Mouse (Mus musculus): ENCODE measurements around the gene Myo16. TPM values are rescaled to one million over a fixed set of nuclear protein-coding genes. Genes with fewer than 3 reads are reported as not detected.

Gene Myo16
- polyA plus RNA-seq, 1 experiment = 0.02 TPM

- no peak overlapping the region for H3ac ChIP-seq (ENCODE audit: control insufficient read depth, insufficient read length, low read depth)
- no peak for TF ChIP-seq CEBPB (IDR thresholded peaks at IDR 0.05; ENCODE audit: low read depth)
- TF ChIP-seq MYOG (IDR thresholded peaks at IDR 0.05; ENCODE audit: control insufficient read depth, extremely low read depth, insufficient read length) = no peak
- no peak for TF ChIP-seq FOSL1 (IDR thresholded peaks at IDR 0.05; ENCODE audit: insufficient read depth, low read length, poor library complexity, severe bottlenecking)
- no peak for TF ChIP-seq CTCF (IDR thresholded peaks at IDR 0.05; ENCODE audit: control insufficient read depth, insufficient read depth, insufficient read length)
- TF ChIP-seq MAX (IDR thresholded peaks at IDR 0.05) = no peak
- TF ChIP-seq MYOD1 (IDR thresholded peaks at IDR 0.05; ENCODE audit: control insufficient read depth, insufficient read length, low read depth) = no peak
- no peak for TF ChIP-seq USF1 (IDR thresholded peaks at IDR 0.05; ENCODE audit: low read depth)
- no peaks in the 10 kb centered on the region for H3K79me2 ChIP-seq (ENCODE audit: control insufficient read depth, insufficient read depth)
- H3K27me3 ChIP-seq (ENCODE audit: control insufficient read depth, insufficient read depth, insufficient read length) = no peaks in the 10 kb centered on the region
- H3K36me3 ChIP-seq (ENCODE audit: control insufficient read depth, insufficient read depth) = no peaks in the 10 kb centered on the region
- H3K4me3 ChIP-seq (ENCODE audit: insufficient read depth, poor library complexity, severe bottlenecking) = no peak overlapping the region
- H3K79me3 ChIP-seq (ENCODE audit: low read depth) = no peaks in the 10 kb centered on the region
Measured at GRCm38 (mm10) chr8:10312316-10312715, 158.6 kb downstream of the Myo16 start.

GRCm38 (mm10) chr8:10316201-10316600, 162.5 kb downstream of the Myo16 start:
- Histone ChIP-seq H3K79me3 (ENCODE audit: low read depth) (no peaks in the 10 kb centered on the region), H3K27me3 (ENCODE audit: control insufficient read depth, insufficient read depth, insufficient read length) (no peaks in the 10 kb centered on the region), H3ac (ENCODE audit: control insufficient read depth, insufficient read length, low read depth) (no peak overlapping the region), H3K4me3 (ENCODE audit: insufficient read depth, poor library complexity, severe bottlenecking) (no peak overlapping the region), H3K79me2 (ENCODE audit: control insufficient read depth, insufficient read depth) (no peaks in the 10 kb centered on the region), H3K36me3 (ENCODE audit: control insufficient read depth, insufficient read depth) (no peaks in the 10 kb centered on the region)
- TF ChIP-seq MYOD1 (IDR thresholded peaks at IDR 0.05; ENCODE audit: control insufficient read depth, insufficient read length, low read depth) = no peak
- TF ChIP-seq FOSL1 (IDR thresholded peaks at IDR 0.05; ENCODE audit: insufficient read depth, low read length, poor library complexity, severe bottlenecking) = no peak
- no peak for TF ChIP-seq MAX (IDR thresholded peaks at IDR 0.05)
- TF ChIP-seq MYOG (IDR thresholded peaks at IDR 0.05; ENCODE audit: control insufficient read depth, extremely low read depth, insufficient read length) = no peak
- no peak for TF ChIP-seq USF1 (IDR thresholded peaks at IDR 0.05; ENCODE audit: low read depth)
- no peak for TF ChIP-seq CEBPB (IDR thresholded peaks at IDR 0.05; ENCODE audit: low read depth)
- TF ChIP-seq CTCF (IDR thresholded peaks at IDR 0.05; ENCODE audit: control insufficient read depth, insufficient read depth, insufficient read length) = no peak

DNA sequence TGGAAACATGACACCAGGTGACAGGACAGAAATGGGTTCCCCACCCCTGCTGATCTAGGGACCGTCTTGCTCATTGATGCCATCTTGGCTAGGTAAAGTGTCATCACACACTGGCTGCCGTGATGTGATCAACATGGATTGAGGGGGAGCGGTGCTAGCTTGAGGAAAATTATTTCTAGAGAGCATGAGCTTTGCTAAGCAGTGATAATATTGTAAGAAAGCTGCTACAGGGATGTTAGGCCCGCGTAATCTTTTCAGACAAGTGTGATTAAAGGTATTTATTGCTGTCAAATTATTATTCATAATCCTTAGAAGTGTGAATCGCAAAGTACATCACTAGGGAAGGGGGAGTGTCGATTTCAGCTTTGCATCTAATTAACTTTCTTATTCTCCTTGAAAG, 164.4 kb downstream of the Myo16 start:
- TF ChIP-seq USF1 (IDR thresholded peaks at IDR 0.05; ENCODE audit: low read depth) = no peak
- no peak for TF ChIP-seq MYOG (IDR thresholded peaks at IDR 0.05; ENCODE audit: control insufficient read depth, extremely low read depth, insufficient read length)
- no peak for TF ChIP-seq MYOD1 (IDR thresholded peaks at IDR 0.05; ENCODE audit: control insufficient read depth, insufficient read length, low read depth)
- TF ChIP-seq CEBPB (IDR thresholded peaks at IDR 0.05; ENCODE audit: low read depth) = no peak
- no peak for TF ChIP-seq FOSL1 (IDR thresholded peaks at IDR 0.05; ENCODE audit: insufficient read depth, low read length, poor library complexity, severe bottlenecking)
- TF ChIP-seq MAX (IDR thresholded peaks at IDR 0.05) = no peak
- no peak for TF ChIP-seq CTCF (IDR thresholded peaks at IDR 0.05; ENCODE audit: control insufficient read depth, insufficient read depth, insufficient read length)
- no peaks in the 10 kb centered on the region for H3K79me2 ChIP-seq (ENCODE audit: control insufficient read depth, insufficient read depth)
- H3K36me3 ChIP-seq (ENCODE audit: control insufficient read depth, insufficient read depth) = no peaks in the 10 kb centered on the region
- H3K79me3 ChIP-seq (ENCODE audit: low read depth) = no peaks in the 10 kb centered on the region
- no peaks in the 10 kb centered on the region for H3K27me3 ChIP-seq (ENCODE audit: control insufficient read depth, insufficient read depth, insufficient read length)
- H3ac ChIP-seq (ENCODE audit: control insufficient read depth, insufficient read length, low read depth) = no peak overlapping the region
- no peak overlapping the region for H3K4me3 ChIP-seq (ENCODE audit: insufficient read depth, poor library complexity, severe bottlenecking)

DNA sequence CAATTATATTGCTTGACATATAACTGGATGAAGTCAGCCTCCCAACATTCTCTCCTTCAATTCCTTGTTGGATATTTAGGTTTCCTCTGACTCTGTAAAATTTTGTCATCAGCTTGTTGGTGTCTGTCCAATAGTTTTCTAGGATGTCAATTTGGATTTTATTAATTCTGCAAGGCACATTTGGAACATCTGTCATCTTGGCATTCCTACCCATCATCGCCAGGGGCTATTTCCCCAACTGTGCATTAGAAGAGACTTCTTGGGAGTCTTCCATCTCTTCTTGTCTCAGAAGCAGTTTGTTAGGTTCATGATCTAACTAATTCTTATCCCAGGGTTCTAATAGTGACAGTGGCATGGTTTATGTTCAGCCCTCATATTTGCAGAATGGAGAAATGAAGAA, 196.7 kb downstream of the Myo16 start:
- H3K79me2 ChIP-seq (ENCODE audit: control insufficient read depth, insufficient read depth) = no peaks in the 10 kb centered on the region
- no peaks in the 10 kb centered on the region for H3K36me3 ChIP-seq (ENCODE audit: control insufficient read depth, insufficient read depth)
- no peaks in the 10 kb centered on the region for H3K79me3 ChIP-seq (ENCODE audit: low read depth)
- no peak overlapping the region for H3K4me3 ChIP-seq (ENCODE audit: insufficient read depth, poor library complexity, severe bottlenecking)
- no peaks in the 10 kb centered on the region for H3K27me3 ChIP-seq (ENCODE audit: control insufficient read depth, insufficient read depth, insufficient read length)
- TF ChIP-seq MYOD1 (IDR thresholded peaks at IDR 0.05; ENCODE audit: control insufficient read depth, insufficient read length, low read depth) (no peak), USF1 (IDR thresholded peaks at IDR 0.05; ENCODE audit: low read depth) (no peak), MYOG (IDR thresholded peaks at IDR 0.05; ENCODE audit: control insufficient read depth, extremely low read depth, insufficient read length) (no peak), FOSL1 (IDR thresholded peaks at IDR 0.05; ENCODE audit: insufficient read depth, low read length, poor library complexity, severe bottlenecking) (no peak), MAX (IDR thresholded peaks at IDR 0.05) (no peak), CTCF (IDR thresholded peaks at IDR 0.05; ENCODE audit: control insufficient read depth, insufficient read depth, insufficient read length) (no peak), CEBPB (IDR thresholded peaks at IDR 0.05; ENCODE audit: low read depth) (no peak)
- H3ac ChIP-seq (ENCODE audit: control insufficient read depth, insufficient read length, low read depth) = no peak overlapping the region

DNA sequence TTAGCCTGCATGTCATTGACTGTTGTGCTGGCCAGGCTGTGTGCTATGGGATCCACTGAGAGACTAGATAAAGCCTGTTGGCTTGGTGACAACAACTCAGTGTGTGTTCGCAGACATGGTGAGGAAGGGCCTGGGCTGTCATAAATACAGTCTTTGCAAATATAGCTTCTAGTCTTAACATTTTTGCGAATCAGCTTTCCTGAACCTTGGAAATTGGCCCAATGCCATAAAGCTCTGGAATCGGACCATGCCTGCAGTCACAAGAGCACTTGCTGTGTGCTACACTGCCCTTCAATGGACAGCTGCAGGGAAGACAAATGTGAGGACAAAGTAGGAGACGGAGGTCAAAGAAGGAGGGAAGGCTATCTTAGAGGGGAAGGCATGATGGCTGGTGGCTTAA, 205.0 kb downstream of the Myo16 start:
- Histone ChIP-seq H3K79me2 (ENCODE audit: control insufficient read depth, insufficient read depth) (no peaks in the 10 kb centered on the region), H3K27me3 (ENCODE audit: control insufficient read depth, insufficient read depth, insufficient read length) (peaks cover 3% of the 10 kb centered on the region), H3K4me3 (ENCODE audit: insufficient read depth, poor library complexity, severe bottlenecking) (no peak overlapping the region), H3ac (ENCODE audit: control insufficient read depth, insufficient read length, low read depth) (no peak overlapping the region), H3K79me3 (ENCODE audit: low read depth) (no peaks in the 10 kb centered on the region), H3K36me3 (ENCODE audit: control insufficient read depth, insufficient read depth) (no peaks in the 10 kb centered on the region)
- TF ChIP-seq CTCF (IDR thresholded peaks at IDR 0.05; ENCODE audit: control insufficient read depth, insufficient read depth, insufficient read length) = no peak
- no peak for TF ChIP-seq MAX (IDR thresholded peaks at IDR 0.05)
- TF ChIP-seq FOSL1 (IDR thresholded peaks at IDR 0.05; ENCODE audit: insufficient read depth, low read length, poor library complexity, severe bottlenecking) = no peak
- TF ChIP-seq MYOD1 (IDR thresholded peaks at IDR 0.05; ENCODE audit: control insufficient read depth, insufficient read length, low read depth) = no peak
- TF ChIP-seq USF1 (IDR thresholded peaks at IDR 0.05; ENCODE audit: low read depth) = no peak
- no peak for TF ChIP-seq MYOG (IDR thresholded peaks at IDR 0.05; ENCODE audit: control insufficient read depth, extremely low read depth, insufficient read length)
- no peak for TF ChIP-seq CEBPB (IDR thresholded peaks at IDR 0.05; ENCODE audit: low read depth)

- no peak overlapping the region for H3ac ChIP-seq (ENCODE audit: control insufficient read depth, insufficient read length, low read depth)
- no peak for TF ChIP-seq MAX (IDR thresholded peaks at IDR 0.05)
- TF ChIP-seq MYOG (IDR thresholded peaks at IDR 0.05; ENCODE audit: control insufficient read depth, extremely low read depth, insufficient read length) = no peak
- no peak for TF ChIP-seq FOSL1 (IDR thresholded peaks at IDR 0.05; ENCODE audit: insufficient read depth, low read length, poor library complexity, severe bottlenecking)
- TF ChIP-seq CEBPB (IDR thresholded peaks at IDR 0.05; ENCODE audit: low read depth) = no peak
- no peaks in the 10 kb centered on the region for H3K79me3 ChIP-seq (ENCODE audit: low read depth)
- H3K27me3 ChIP-seq (ENCODE audit: control insufficient read depth, insufficient read depth, insufficient read length) = peaks cover 5% of the 10 kb centered on the region
- H3K79me2 ChIP-seq (ENCODE audit: control insufficient read depth, insufficient read depth) = no peaks in the 10 kb centered on the region
- no peaks in the 10 kb centered on the region for H3K36me3 ChIP-seq (ENCODE audit: control insufficient read depth, insufficient read depth)
- H3K4me3 ChIP-seq (ENCODE audit: insufficient read depth, poor library complexity, severe bottlenecking) = no peak overlapping the region
Measured at GRCm38 (mm10) chr8:10362949-10363348, 209.2 kb downstream of the Myo16 start.

All from C2C12 (cell line).